Mouse (Mus musculus) megakaryocyte, embryonic 14.5 days (primary cell): ENCODE data around the gene S1pr5.

Source experiments
- FLI1 ChIP-seq: IDR thresholded peaks from 2 replicates; pipeline ENCODE4 v1.6.1; 2012; ENCODE audit warnings: low read length, inconsistent platforms, mixed read lengths
- GATA1 ChIP-seq: IDR thresholded peaks from 3 replicates; pipeline ENCODE4 v1.6.1; 2012; ENCODE audit warnings: mixed read lengths, low read length, inconsistent platforms, borderline replicate concordance

DNA sequence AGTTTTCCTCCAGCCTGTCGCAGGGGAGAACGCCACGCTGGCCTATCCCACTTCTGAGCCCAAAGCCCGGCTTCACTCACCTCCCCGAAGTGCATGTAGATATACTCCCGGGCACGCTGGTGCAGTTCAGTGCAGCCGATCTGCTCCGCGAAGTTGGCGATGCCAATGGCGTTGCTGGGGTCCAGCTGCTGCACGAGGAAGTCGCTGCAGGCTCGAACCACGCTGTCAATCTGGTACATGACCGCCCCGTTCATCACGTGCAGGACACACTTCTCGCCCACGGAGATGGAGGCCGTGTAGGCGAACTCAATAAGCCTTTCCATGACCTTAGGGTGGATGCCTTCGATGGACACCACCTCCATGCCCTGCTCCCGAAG, 11.3 kb downstream of the S1pr5 start:
- TF ChIP-seq GATA1 (no peak), FLI1 (no peak)
